22 mouse cellular contexts compared by ENCODE assay signal in genomic region chr1:27578776-27579175, GRCm38 (mm10).
A peak's percentile ranks its signal among the peaks of the same experiment; 100 is the strongest.
DNase-seq lines count a peak whose midpoint lies in the region; ATAC-seq lines count a peak whose summit lies in the region.
"Had no signal": no experiment of that assay in that cellular context is flagged by ENCODE, and none has a peak within 500 bp of the region (broad histone marks: within the 10 kb centered on the region; RNA-seq: fewer than 3 reads in every experiment).

No protein-coding gene starts in this region.

- no peak overlapping the region for H3K27ac ChIP-seq in forebrain, embryonic 12.5 days
- H3K27ac ChIP-seq in forebrain, embryonic 11.5 days (ENCODE audit: low read depth, low read length), result no peak overlapping the region
- no peak overlapping the region for H3K27ac ChIP-seq in midbrain, embryonic 13.5 days
- H3K27ac ChIP-seq in midbrain, embryonic 16.5 days (ENCODE audit: low read length), result no peak overlapping the region
- H3K27ac ChIP-seq: embryonic facial prominence, embryonic 12.5 days; limb, embryonic 15.5 days had no signal

- no peaks in the 10 kb centered on the region for H3K9me3 ChIP-seq in forebrain, embryonic 12.5 days
- no peaks in the 10 kb centered on the region for H3K9me3 ChIP-seq in forebrain, embryonic 11.5 days (ENCODE audit: control insufficient read depth, low read length)
- no peaks in the 10 kb centered on the region for H3K9me3 ChIP-seq in midbrain, embryonic 13.5 days
- H3K9me3 ChIP-seq in midbrain, embryonic 16.5 days (replicated peaks; ENCODE audit: control insufficient read depth, low read length, poor library complexity, severe bottlenecking), result no peaks in the 10 kb centered on the region
- H3K9me3 ChIP-seq: embryonic facial prominence, embryonic 12.5 days; heart, embryonic 12.5 days; limb, embryonic 15.5 days had no signal

- H3K36me3 ChIP-seq in forebrain, embryonic 12.5 days (replicated peaks), result no peaks in the 10 kb centered on the region
- H3K36me3 ChIP-seq in forebrain, embryonic 11.5 days (ENCODE audit: control insufficient read depth, insufficient read depth, low read length), result no peaks in the 10 kb centered on the region
- no peaks in the 10 kb centered on the region for H3K36me3 ChIP-seq in midbrain, embryonic 13.5 days
- H3K36me3 ChIP-seq in midbrain, embryonic 16.5 days (ENCODE audit: control insufficient read depth, insufficient read depth, low read length), result no peaks in the 10 kb centered on the region
- H3K36me3 ChIP-seq: embryonic facial prominence, embryonic 12.5 days; heart, embryonic 12.5 days; limb, embryonic 15.5 days had no signal

- H3K27me3 ChIP-seq in forebrain, embryonic 12.5 days, result no peaks in the 10 kb centered on the region
- H3K27me3 ChIP-seq in forebrain, embryonic 11.5 days (ENCODE audit: control insufficient read depth, insufficient read depth, low read length), result no peaks in the 10 kb centered on the region
- no peaks in the 10 kb centered on the region for H3K27me3 ChIP-seq in midbrain, embryonic 13.5 days
- no peaks in the 10 kb centered on the region for H3K27me3 ChIP-seq in midbrain, embryonic 16.5 days (ENCODE audit: control insufficient read depth, insufficient read depth, low read depth, low read length)
- H3K27me3 ChIP-seq: embryonic facial prominence, embryonic 12.5 days; heart, embryonic 12.5 days; limb, embryonic 15.5 days; Patski had no signal

- 0 out of 2 replicates have a peak, but pooled peaks have one; percentile 20 for ATAC-seq in forebrain, embryonic 12.5 days (ENCODE audit: low FRiP score)
- ATAC-seq in forebrain, embryonic 11.5 days (replicated peaks; ENCODE audit: low FRiP score), result no peak
- ATAC-seq in midbrain, embryonic 13.5 days, result peak; percentile 40; the same call in 1 of the 2 replicates
- no peak for ATAC-seq in midbrain, embryonic 16.5 days
- no peak for ATAC-seq in CD4-positive, CD25-positive, alpha-beta regulatory T cell, adult 4 months
- ATAC-seq: activated CD4-positive, CD25-positive, alpha-beta regulatory T cell, adult 4 months; forebrain, postnatal 0 days; inflammation-experienced regulatory T-cells, adult 6 months; liver, postnatal 0 days; Patski had no signal

- no peak for DNase-seq in forebrain, embryonic 11.5 days (ENCODE audit: low spot score)
- peak; percentile 31 for DNase-seq in cerebellum, adult 9-10 months
- DNase-seq in liver, result no peak
- DNase-seq in ovary, adult 18-20 months (ENCODE audit: low spot score), result no peak
- DNase-seq: adrenal gland, postnatal 14 days; forebrain, postnatal 0 days; heart, postnatal 14 days; kidney, adult 2 months; kidney, postnatal 10 days; liver, postnatal 0 days; lung, postnatal 10 days had no signal

- no peak overlapping the region for H3K9ac ChIP-seq in forebrain, embryonic 12.5 days
- H3K9ac ChIP-seq in forebrain, embryonic 11.5 days (ENCODE audit: low read length), result no peak overlapping the region
- H3K9ac ChIP-seq in midbrain, embryonic 13.5 days (replicated peaks), result no peak overlapping the region
- H3K9ac ChIP-seq in midbrain, embryonic 16.5 days (ENCODE audit: low read depth, low read length), result no peak overlapping the region
- H3K9ac ChIP-seq: embryonic facial prominence, embryonic 12.5 days; forebrain, postnatal 0 days; heart, embryonic 12.5 days; limb, embryonic 15.5 days; liver, postnatal 0 days had no signal

- H3K4me2 ChIP-seq in forebrain, embryonic 12.5 days, result no peak overlapping the region
- H3K4me2 ChIP-seq in forebrain, embryonic 11.5 days (ENCODE audit: low read depth, low read length, severe bottlenecking), result no peak overlapping the region
- no peak overlapping the region for H3K4me2 ChIP-seq in midbrain, embryonic 13.5 days (replicated peaks)
- no peak overlapping the region for H3K4me2 ChIP-seq in midbrain, embryonic 16.5 days (ENCODE audit: low read length)
- H3K4me2 ChIP-seq: embryonic facial prominence, embryonic 12.5 days; heart, embryonic 12.5 days; limb, embryonic 15.5 days had no signal

- H3K4me3 ChIP-seq in forebrain, embryonic 12.5 days (replicated peaks), result no peak overlapping the region
- H3K4me3 ChIP-seq in forebrain, embryonic 11.5 days (ENCODE audit: low read depth, low read length), result no peak overlapping the region
- H3K4me3 ChIP-seq in midbrain, embryonic 13.5 days (replicated peaks), result no peak overlapping the region
- H3K4me3 ChIP-seq in midbrain, embryonic 16.5 days (ENCODE audit: low read depth, low read length), result no peak overlapping the region
- H3K4me3 ChIP-seq: embryonic facial prominence, embryonic 12.5 days; erythroblast, embryonic 14.5 days; heart, embryonic 12.5 days; limb, embryonic 15.5 days had no signal

- no peaks in the 10 kb centered on the region for H3K4me1 ChIP-seq in forebrain, embryonic 12.5 days
- no peaks in the 10 kb centered on the region for H3K4me1 ChIP-seq in forebrain, embryonic 11.5 days (replicated peaks; ENCODE audit: control insufficient read depth, insufficient read depth, low read length)
- H3K4me1 ChIP-seq in midbrain, embryonic 13.5 days (replicated peaks), result no peaks in the 10 kb centered on the region
- no peaks in the 10 kb centered on the region for H3K4me1 ChIP-seq in midbrain, embryonic 16.5 days (ENCODE audit: control insufficient read depth, insufficient read depth, low read length)
- H3K4me1 ChIP-seq: embryonic facial prominence, embryonic 12.5 days; heart, embryonic 12.5 days; limb, embryonic 15.5 days had no signal

Comparison
In these comparisons a context has a peak if more than half of its experiments do, and no peak if none do; other contexts are left out.
1. ATAC-seq: peak in forebrain, embryonic 12.5 days (single experiment) and midbrain, embryonic 13.5 days (single experiment); none in forebrain, embryonic 11.5 days (single experiment), midbrain, embryonic 16.5 days (single experiment) and CD4-positive, CD25-positive, alpha-beta regulatory T cell, adult 4 months (single experiment).